Mouse (Mus musculus): ENCODE data around the gene Dgat2l6. TPM values are rescaled to one million over a fixed set of nuclear protein-coding genes. Genes with fewer than 3 reads are reported as not detected.

Gene Dgat2l6
- total and polyA plus RNA-seq, 3 experiments, result 0.11 TPM; not detected in 2

- Histone ChIP-seq H3K9me3 (replicated peaks) (no peaks in the 10 kb centered on the region), H3K36me3 (replicated peaks) (peaks cover 69% of the 10 kb centered on the region), H3K4me3 (ENCODE audit: low read depth, low read length) (no peak overlapping the region), H3K27me3 (ENCODE audit: insufficient read depth, low read length) (no peaks in the 10 kb centered on the region), H3K4me1 (ENCODE audit: insufficient read depth, low read depth, low read length) (no peaks in the 10 kb centered on the region)
- ATAC-seq (ENCODE audit: extremely low read depth, insufficient number of reproducible peaks, low FRiP score, poor library complexity, severe bottlenecking), result no peak
- no peak for TF ChIP-seq TAL1 (conservative IDR thresholded peaks at IDR 0.05; ENCODE audit: low read depth, low read length)
- no peak for TF ChIP-seq CTCF (IDR thresholded peaks at IDR 0.05; ENCODE audit: low read depth, low read length)
- no peak for DNase-seq (ENCODE audit: low spot score)
Observed at GRCm38 (mm10) chrX:100504175-100504851, 20.3 kb upstream of the Dgat2l6 start.

GRCm38 (mm10) chrX:100508164-100508563 is 16.5 kb upstream of the Dgat2l6 start:
- Histone ChIP-seq H3K36me3 (replicated peaks) (peaks cover 62% of the 10 kb centered on the region), H3K9me3 (replicated peaks) (no peaks in the 10 kb centered on the region), H3K4me3 (ENCODE audit: low read depth, low read length) (no peak overlapping the region), H3K27me3 (ENCODE audit: insufficient read depth, low read length) (no peaks in the 10 kb centered on the region), H3K4me1 (ENCODE audit: insufficient read depth, low read depth, low read length) (no peaks in the 10 kb centered on the region)
- TF ChIP-seq GATA2 (IDR thresholded peaks at IDR 0.05; ENCODE audit: borderline replicate concordance, low read depth, low read length) (no peak), TAL1 (conservative IDR thresholded peaks at IDR 0.05; ENCODE audit: low read depth, low read length) (no peak), GATA1 (IDR thresholded peaks at IDR 0.05; ENCODE audit: borderline replicate concordance, low read length) (no peak), POLR2AphosphoS5 (IDR thresholded peaks at IDR 0.05; ENCODE audit: insufficient replicate concordance, low read depth, low read length) (no peak), CTCF (IDR thresholded peaks at IDR 0.05; ENCODE audit: low read depth, low read length) (no peak)
- ATAC-seq (ENCODE audit: extremely low read depth, insufficient number of reproducible peaks, low FRiP score, poor library complexity, severe bottlenecking), result no peak
- no peak for DNase-seq (ENCODE audit: low spot score)

GRCm38 (mm10) chrX:100509921-100510320 is 14.7 kb upstream of the Dgat2l6 start:
- TF ChIP-seq CTCF (IDR thresholded peaks at IDR 0.05; ENCODE audit: low read depth, low read length), result no peak
- no peak for TF ChIP-seq POLR2AphosphoS5 (IDR thresholded peaks at IDR 0.05; ENCODE audit: insufficient replicate concordance, low read depth, low read length)
- Histone ChIP-seq H3K36me3 (replicated peaks) (peaks cover 52% of the 10 kb centered on the region), H3K4me1 (ENCODE audit: insufficient read depth, low read depth, low read length) (no peaks in the 10 kb centered on the region), H3K4me3 (ENCODE audit: low read depth, low read length) (no peak overlapping the region), H3K27me3 (ENCODE audit: insufficient read depth, low read length) (no peaks in the 10 kb centered on the region), H3K9me3 (replicated peaks) (no peaks in the 10 kb centered on the region)
- DNase-seq (ENCODE audit: low spot score) (no peak), ATAC-seq (ENCODE audit: extremely low read depth, insufficient number of reproducible peaks, low FRiP score, poor library complexity, severe bottlenecking) (no peak)

- Histone ChIP-seq H3K27me3 (ENCODE audit: insufficient read depth, low read length) (no peaks in the 10 kb centered on the region), H3K4me3 (ENCODE audit: low read depth, low read length) (no peak overlapping the region), H3K4me1 (ENCODE audit: insufficient read depth, low read depth, low read length) (no peaks in the 10 kb centered on the region), H3K36me3 (replicated peaks) (peaks cover 39% of the 10 kb centered on the region), H3K9me3 (replicated peaks) (no peaks in the 10 kb centered on the region)
- DNase-seq (ENCODE audit: low spot score), result no peak
- TF ChIP-seq POLR2AphosphoS5 (IDR thresholded peaks at IDR 0.05; ENCODE audit: insufficient replicate concordance, low read depth, low read length) (no peak), GATA2 (IDR thresholded peaks at IDR 0.05; ENCODE audit: borderline replicate concordance, low read depth, low read length) (no peak), GATA1 (IDR thresholded peaks at IDR 0.05; ENCODE audit: borderline replicate concordance, low read length) (no peak), CTCF (IDR thresholded peaks at IDR 0.05; ENCODE audit: low read depth, low read length) (no peak), TAL1 (conservative IDR thresholded peaks at IDR 0.05; ENCODE audit: low read depth, low read length) (no peak)
- no peak for ATAC-seq (ENCODE audit: extremely low read depth, insufficient number of reproducible peaks, low FRiP score, poor library complexity, severe bottlenecking)
Observed at GRCm38 (mm10) chrX:100516683-100517082, 8.0 kb upstream of the Dgat2l6 start.

GRCm38 (mm10) chrX:100517626-100518025 is 7.0 kb upstream of the Dgat2l6 start:
- TF ChIP-seq GATA2 (IDR thresholded peaks at IDR 0.05; ENCODE audit: borderline replicate concordance, low read depth, low read length), result no peak
- TF ChIP-seq GATA1 (IDR thresholded peaks at IDR 0.05; ENCODE audit: borderline replicate concordance, low read length), result no peak
- no peak for TF ChIP-seq TAL1 (conservative IDR thresholded peaks at IDR 0.05; ENCODE audit: low read depth, low read length)
- TF ChIP-seq POLR2AphosphoS5 (IDR thresholded peaks at IDR 0.05; ENCODE audit: insufficient replicate concordance, low read depth, low read length), result no peak
- TF ChIP-seq CTCF (IDR thresholded peaks at IDR 0.05; ENCODE audit: low read depth, low read length), result no peak
- Histone ChIP-seq H3K4me3 (ENCODE audit: low read depth, low read length) (no peak overlapping the region), H3K9me3 (replicated peaks) (no peaks in the 10 kb centered on the region), H3K36me3 (replicated peaks) (peaks cover 35% of the 10 kb centered on the region), H3K27me3 (ENCODE audit: insufficient read depth, low read length) (no peaks in the 10 kb centered on the region), H3K4me1 (ENCODE audit: insufficient read depth, low read depth, low read length) (no peaks in the 10 kb centered on the region)
- DNase-seq (ENCODE audit: low spot score) (no peak), ATAC-seq (ENCODE audit: extremely low read depth, insufficient number of reproducible peaks, low FRiP score, poor library complexity, severe bottlenecking) (no peak)

- ATAC-seq (ENCODE audit: extremely low read depth, insufficient number of reproducible peaks, low FRiP score, poor library complexity, severe bottlenecking) (no peak), DNase-seq (ENCODE audit: low spot score) (no peak)
- Histone ChIP-seq H3K4me1 (ENCODE audit: insufficient read depth, low read depth, low read length) (no peaks in the 10 kb centered on the region), H3K27me3 (ENCODE audit: insufficient read depth, low read length) (no peaks in the 10 kb centered on the region), H3K36me3 (replicated peaks) (peaks cover 34% of the 10 kb centered on the region), H3K4me3 (ENCODE audit: low read depth, low read length) (no peak overlapping the region), H3K9me3 (replicated peaks) (no peaks in the 10 kb centered on the region)
- TF ChIP-seq GATA2 (IDR thresholded peaks at IDR 0.05; ENCODE audit: borderline replicate concordance, low read depth, low read length) (no peak), GATA1 (IDR thresholded peaks at IDR 0.05; ENCODE audit: borderline replicate concordance, low read length) (no peak)
Observed at GRCm38 (mm10) chrX:100518532-100518931, 6.1 kb upstream of the Dgat2l6 start.

GRCm38 (mm10) chrX:100556026-100556425 is 31.4 kb downstream of the Dgat2l6 start:
- TF ChIP-seq GATA2 (IDR thresholded peaks at IDR 0.05; ENCODE audit: borderline replicate concordance, low read depth, low read length), result no peak
- no peak for TF ChIP-seq CTCF (IDR thresholded peaks at IDR 0.05; ENCODE audit: low read depth, low read length)
- no peak for TF ChIP-seq GATA1 (IDR thresholded peaks at IDR 0.05; ENCODE audit: borderline replicate concordance, low read length)
- TF ChIP-seq TAL1 (conservative IDR thresholded peaks at IDR 0.05; ENCODE audit: low read depth, low read length), result no peak
- TF ChIP-seq POLR2AphosphoS5 (IDR thresholded peaks at IDR 0.05; ENCODE audit: insufficient replicate concordance, low read depth, low read length), result no peak
- Histone ChIP-seq H3K9me3 (replicated peaks) (no peaks in the 10 kb centered on the region), H3K27me3 (ENCODE audit: insufficient read depth, low read length) (peaks cover 5% of the 10 kb centered on the region), H3K4me3 (ENCODE audit: low read depth, low read length) (no peak overlapping the region), H3K4me1 (ENCODE audit: insufficient read depth, low read depth, low read length) (no peaks in the 10 kb centered on the region), H3K36me3 (replicated peaks) (no peaks in the 10 kb centered on the region)
- DNase-seq (ENCODE audit: low spot score) (no peak), ATAC-seq (ENCODE audit: extremely low read depth, insufficient number of reproducible peaks, low FRiP score, poor library complexity, severe bottlenecking) (no peak)
